Comparison of ENCODE assay signal across 10 mouse cellular contexts in genomic region chr7:44685531-44686402, GRCm38 (mm10). TPM values are rescaled to one million over a fixed set of nuclear protein-coding genes. Genes with fewer than 3 reads are reported as not detected.
DNase-seq lines count a peak whose midpoint lies in the region; ATAC-seq and TF ChIP-seq lines count a peak whose summit lies in the region.
"Had no signal": no experiment of that assay in that cellular context is flagged by ENCODE, and none has a peak within 500 bp of the region (broad histone marks: within the 10 kb centered on the region; RNA-seq: fewer than 3 reads in every experiment).

No protein-coding gene starts in this region.

- 72% methylated on average over 17 of the region's 17 CpGs for WGBS in forebrain, embryonic 10.5 days
- WGBS in forebrain, embryonic 11.5 days, result 73% methylated on average over 17 of the region's 17 CpGs
- WGBS in forebrain, postnatal 0 days, result 41% methylated on average over 17 of the region's 17 CpGs

- peaks cover 3% of the 10 kb centered on the region; the same call in 1 of the 2 replicates for H3K9me3 ChIP-seq in forebrain, embryonic 10.5 days
- H3K9me3 ChIP-seq in forebrain, embryonic 11.5 days (ENCODE audit: control insufficient read depth, low read length), result no peaks in the 10 kb centered on the region
- no peaks in the 10 kb centered on the region for H3K9me3 ChIP-seq in forebrain, postnatal 0 days (ENCODE audit: low read length)
- H3K9me3 ChIP-seq: heart, embryonic 13.5 days had no signal

- H3K27me3 ChIP-seq in forebrain, embryonic 10.5 days (ENCODE audit: poor library complexity, severe bottlenecking), result no peaks in the 10 kb centered on the region
- no peaks in the 10 kb centered on the region for H3K27me3 ChIP-seq in forebrain, embryonic 11.5 days (ENCODE audit: control insufficient read depth, insufficient read depth, low read length)
- H3K27me3 ChIP-seq in forebrain, postnatal 0 days (ENCODE audit: insufficient read depth, low read length), result no peaks in the 10 kb centered on the region
- H3K27me3 ChIP-seq: heart, embryonic 13.5 days had no signal

- H3K4me1 ChIP-seq in forebrain, embryonic 10.5 days, result 0 out of 2 replicates have a peak, but pooled peaks cover 5% of the 10 kb centered on the region
- no peaks in the 10 kb centered on the region for H3K4me1 ChIP-seq in forebrain, embryonic 11.5 days (replicated peaks; ENCODE audit: control insufficient read depth, insufficient read depth, low read length)
- H3K4me1 ChIP-seq in forebrain, postnatal 0 days (ENCODE audit: insufficient read depth), result peaks cover 5% of the 10 kb centered on the region; the same call in 1 of the 2 replicates

- no peak for DNase-seq in forebrain, embryonic 10.5 days (ENCODE audit: extremely low spot score, low spot score)
- no peak for DNase-seq in forebrain, embryonic 11.5 days (ENCODE audit: low spot score)
- peak; percentile 88 for DNase-seq in 416B (ENCODE audit: low read depth)
- DNase-seq in forebrain, postnatal 0 days, result peak; percentile 26
- peak; percentile 85 for DNase-seq in lung, postnatal 25 days (ENCODE audit: low spot score)
- no peak for DNase-seq in kidney, postnatal 14 days
- no peak for DNase-seq in gastrocnemius, adult 8-10 months (ENCODE audit: low spot score in 2 of 2)
- DNase-seq in left cerebral cortex, adult 8-10 months (ENCODE audit: low spot score in 2 of 2), result no peak
- DNase-seq: layer of hippocampus, adult 9-11 months had no signal

- H3K9ac ChIP-seq in forebrain, embryonic 11.5 days (ENCODE audit: low read length), result no peak overlapping the region
- no peak overlapping the region for H3K9ac ChIP-seq in forebrain, postnatal 0 days
- H3K9ac ChIP-seq: heart, embryonic 13.5 days had no signal

- no peak for ATAC-seq in forebrain, embryonic 11.5 days (replicated peaks; ENCODE audit: low FRiP score)
- ATAC-seq in forebrain, postnatal 0 days, result peak; percentile 59

- H3K27ac ChIP-seq in forebrain, embryonic 10.5 days, result 0 out of 2 replicates have a peak overlapping the region, but pooled peaks have one; percentile 15
- no peak overlapping the region for H3K27ac ChIP-seq in forebrain, embryonic 11.5 days (ENCODE audit: low read depth, low read length)
- H3K27ac ChIP-seq in forebrain, postnatal 0 days (ENCODE audit: low read depth, low read length), result 0 out of 2 replicates have a peak overlapping the region, but pooled peaks have one; percentile 15
- H3K27ac ChIP-seq: heart, embryonic 13.5 days had no signal

- no peak overlapping the region for H3K4me2 ChIP-seq in forebrain, embryonic 11.5 days (ENCODE audit: low read depth, low read length, severe bottlenecking)
- no peak overlapping the region for H3K4me2 ChIP-seq in forebrain, postnatal 0 days (ENCODE audit: low read depth)
- H3K4me2 ChIP-seq: heart, embryonic 13.5 days had no signal

- H3K4me3 ChIP-seq in forebrain, embryonic 10.5 days, result no peak overlapping the region
- H3K4me3 ChIP-seq in forebrain, embryonic 11.5 days (ENCODE audit: low read depth, low read length), result no peak overlapping the region
- no peak overlapping the region for H3K4me3 ChIP-seq in forebrain, postnatal 0 days (ENCODE audit: low read depth, low read length)
- H3K4me3 ChIP-seq: heart, embryonic 13.5 days had no signal

- H3K36me3 ChIP-seq in forebrain, embryonic 10.5 days (replicated peaks), result no peaks in the 10 kb centered on the region
- H3K36me3 ChIP-seq in forebrain, embryonic 11.5 days (ENCODE audit: control insufficient read depth, insufficient read depth, low read length), result no peaks in the 10 kb centered on the region
- H3K36me3 ChIP-seq in forebrain, postnatal 0 days (ENCODE audit: insufficient read depth), result no peaks in the 10 kb centered on the region
- H3K36me3 ChIP-seq: heart, embryonic 13.5 days had no signal

- no peak for TF ChIP-seq CTCF in forebrain, postnatal 0 days (IDR thresholded peaks at IDR 0.05; ENCODE audit: low read depth)

RNA-seq across cellular contexts. Expression of gene Myh14, which starts 15.1 kb away (rescaled TPM):
- 1.5 and 1.8 TPM in 2 replicates for polyA plus RNA-seq in forebrain, embryonic 10.5 days (2016; fragmentation: Nextera tagmentation; extraction: Ambion mirVana)
- 1.7 and 2.6 TPM in 2 replicates for polyA plus RNA-seq in forebrain, embryonic 11.5 days (2014; fragmentation: Nextera tagmentation; extraction: Ambion mirVana)
- total RNA-seq in forebrain, postnatal 0 days (2014; rRNA removed), result 4.5 and 11.9 TPM in 2 replicates
- polyA plus RNA-seq in forebrain, postnatal 0 days (2015; fragmentation: Nextera tagmentation; extraction: Ambion mirVana), result 2.9 and 4.2 TPM in 2 replicates
- 10 to 100 TPM; 38.7 to 58.3 (median 42.5) TPM for total RNA-seq in gastrocnemius, adult 8-10 months (2022)
- total RNA-seq in left cerebral cortex, adult 8-10 months (2022), result 10 to 100 TPM; 26.2 to 34.1 (median 29.1) TPM

RNA-seq across cellular contexts. Expression of gene Izumo2, which starts 22.8 kb away (rescaled TPM):
- polyA plus RNA-seq in forebrain, embryonic 10.5 days (2016; fragmentation: Nextera tagmentation; extraction: Ambion mirVana), result not detected in 2 replicates
- polyA plus RNA-seq in forebrain, embryonic 11.5 days (2014; fragmentation: Nextera tagmentation; extraction: Ambion mirVana), result not detected in 2 replicates
- total RNA-seq in forebrain, postnatal 0 days (2014; rRNA removed), result not detected in 2 replicates
- not detected in 2 replicates for polyA plus RNA-seq in forebrain, postnatal 0 days (2015; fragmentation: Nextera tagmentation; extraction: Ambion mirVana)
- not detected for total RNA-seq in gastrocnemius, adult 8-10 months (2022)
- total RNA-seq in left cerebral cortex, adult 8-10 months (2022), result not detected
- polyA plus RNA-seq: heart, embryonic 13.5 days had no signal

Comparison
In these comparisons a context has a peak if more than half of its experiments do, and no peak if none do; other contexts are left out.
1. DNase-seq: peak in 416B (single experiment), forebrain, postnatal 0 days (single experiment) and lung, postnatal 25 days (single experiment); none in forebrain, embryonic 10.5 days (single experiment), forebrain, embryonic 11.5 days (single experiment), kidney, postnatal 14 days (single experiment), gastrocnemius, adult 8-10 months (0 of 2) and left cerebral cortex, adult 8-10 months (0 of 2).